Mouse (Mus musculus): ENCODE measurements at regions not wholly inside any gene's neighbourhood (a gene's known extent, or its start where the extent isn't known, plus 50 kb on each side); places are given as distances from the start of the nearest gene placed in this dataset.

GRCm38 (mm10) chr3:63638572-63638971, 154.9 kb upstream of the Gm34302 start:
- no peak for DNase-seq (ENCODE audit: low spot score in 2 of 2)

DNA sequence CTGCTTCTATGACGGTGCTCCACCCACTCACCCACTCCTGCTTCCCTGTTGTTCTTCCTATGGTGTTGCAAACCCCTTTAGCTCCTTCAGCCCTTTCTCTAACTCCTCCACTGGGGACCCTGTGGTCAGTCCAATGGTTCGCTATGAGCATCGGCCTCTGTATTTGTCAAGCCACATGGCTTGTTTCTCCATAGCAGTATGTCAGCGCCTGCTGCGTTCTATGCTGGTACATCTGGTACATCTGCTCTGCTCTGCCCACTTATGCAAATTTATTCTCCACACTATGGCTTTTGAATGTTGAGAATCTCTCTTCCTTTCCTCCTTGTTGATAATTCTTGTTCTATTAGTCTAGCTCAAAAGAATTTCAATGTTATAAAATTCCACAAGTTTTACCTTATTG, 154.2 kb upstream of the Gm34302 start:
- DNase-seq (ENCODE audit: low spot score in 2 of 2): no peak

- no peak for DNase-seq (ENCODE audit: low spot score in 2 of 2)
Observed at GRCm38 (mm10) chr3:63627724-63628123, 144.0 kb upstream of the Gm34302 start.

- DNase-seq (ENCODE audit: low spot score in 2 of 2): no peak
Observed at GRCm38 (mm10) chr3:63616127-63616526, 132.4 kb upstream of the Gm34302 start.

DNA sequence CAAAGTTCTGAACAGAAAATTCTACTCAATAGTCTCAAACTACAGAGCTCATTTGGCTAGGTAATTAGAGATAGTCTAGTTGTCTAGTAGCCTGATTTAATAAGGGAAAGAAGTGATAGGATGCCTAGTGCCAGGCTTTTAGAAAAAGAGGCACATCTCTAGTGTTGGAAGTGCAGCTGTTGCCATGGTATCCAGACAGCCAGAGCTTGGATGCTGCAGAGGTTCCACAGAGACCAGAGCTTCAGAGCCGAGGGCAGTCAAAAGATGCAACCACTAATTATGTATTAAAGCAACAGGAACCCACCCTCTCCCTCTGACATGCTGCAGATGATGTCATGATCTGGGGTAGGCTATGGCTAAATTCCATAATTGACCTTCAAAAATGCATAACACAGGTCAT, 130.0 kb upstream of the Gm34302 start:
- no peak for DNase-seq (ENCODE audit: low spot score in 2 of 2)

- no peak for DNase-seq (ENCODE audit: low spot score in 2 of 2)
Observed at GRCm38 (mm10) chr3:63612767-63613363, 129.2 kb upstream of the Gm34302 start.

DNA sequence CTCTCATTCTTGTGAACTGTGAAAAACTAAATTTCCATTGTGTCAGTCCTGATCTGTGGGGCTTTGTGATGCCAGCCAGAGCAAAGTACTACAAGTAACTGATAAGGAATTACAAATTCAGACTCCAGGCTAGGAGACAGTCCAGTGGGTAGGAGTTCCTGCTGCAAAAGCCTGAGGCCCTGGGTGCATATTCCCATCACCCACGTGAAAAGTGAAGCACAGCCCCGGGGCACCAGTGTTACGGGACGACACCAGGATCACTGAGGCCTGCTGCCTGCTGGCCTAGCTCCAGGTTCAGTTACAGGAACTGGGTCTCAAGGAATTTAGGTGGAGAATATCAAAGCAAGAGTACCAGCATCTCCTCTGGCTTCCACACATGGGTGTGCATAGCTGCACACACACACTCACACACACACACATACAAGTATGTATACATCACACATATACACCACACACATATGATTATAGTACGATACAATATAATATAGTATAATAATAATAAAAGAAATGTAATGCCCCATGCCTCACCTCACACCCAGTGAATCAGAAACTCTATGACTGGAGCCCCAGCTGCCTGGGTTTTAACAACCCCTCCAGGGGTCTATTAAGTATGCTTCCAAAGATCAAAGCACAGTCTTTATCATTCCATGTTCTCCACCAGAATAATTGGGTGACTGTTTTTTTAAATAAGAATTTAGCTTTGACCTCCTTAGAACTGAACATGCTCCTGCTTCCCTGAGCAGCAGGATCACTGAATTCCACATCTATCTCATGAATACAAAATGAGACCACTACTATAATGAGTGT, 126.6 kb upstream of the Gm34302 start:
- DNase-seq (ENCODE audit: low spot score in 2 of 2): no peak

GRCm38 (mm10) chr3:63609454-63610112, 125.9 kb upstream of the Gm34302 start:
- DNase-seq (ENCODE audit: low spot score in 2 of 2): no peak

DNA sequence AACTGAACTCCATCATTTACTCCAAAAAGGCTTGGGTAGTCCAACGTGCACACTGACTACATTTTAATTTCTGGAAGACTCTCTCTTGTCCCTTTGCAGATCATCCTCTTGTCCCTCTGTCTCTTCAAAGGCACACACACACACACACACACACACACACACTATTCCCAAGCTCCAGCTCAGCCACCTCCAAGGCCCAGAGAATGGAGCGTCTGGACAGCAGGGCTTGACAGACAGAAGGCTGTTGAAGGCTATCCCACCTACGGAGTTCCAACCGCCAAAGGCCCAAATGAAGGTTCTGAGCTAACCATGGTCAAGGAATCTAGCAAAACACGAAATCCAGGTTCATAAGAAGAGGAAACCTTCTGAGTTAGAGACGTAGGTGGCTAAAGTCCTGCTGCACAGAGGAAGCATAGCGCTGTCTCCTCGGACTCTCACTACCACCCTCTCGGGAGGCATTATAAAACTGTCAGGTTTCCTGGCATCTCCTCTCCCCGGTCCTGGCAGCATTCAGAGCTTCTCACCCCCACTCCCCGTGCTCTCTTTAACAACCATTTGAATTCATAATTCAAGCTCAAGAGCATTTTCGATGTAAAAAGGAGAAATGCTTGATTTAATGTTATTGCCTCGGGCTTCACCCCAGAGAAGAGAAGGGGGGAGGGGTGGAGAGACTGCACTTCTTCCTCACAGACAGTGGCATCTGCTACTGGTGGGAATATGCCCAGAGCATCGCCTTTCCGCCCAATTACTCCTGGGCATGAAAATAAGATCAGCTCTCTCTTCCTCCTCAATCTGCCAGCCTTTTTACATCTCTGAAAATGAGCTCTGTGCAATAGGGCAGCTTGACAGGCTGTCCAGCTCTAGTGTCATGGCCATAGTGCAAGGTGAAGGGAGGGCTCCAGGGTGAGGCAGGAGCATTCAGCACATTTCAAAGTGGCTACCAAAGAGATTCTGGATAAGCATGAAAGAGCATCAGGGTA, 99.3 kb upstream of the Gm34302 start:
- DNase-seq (ENCODE audit: low spot score in 2 of 2): no peak

GRCm38 (mm10) chr3:63582180-63582579, 98.5 kb upstream of the Gm34302 start:
- DNase-seq (ENCODE audit: low spot score in 2 of 2): no peak

GRCm38 (mm10) chr3:63570607-63571353, 87.1 kb upstream of the Gm34302 start:
- peak; percentile 53 to 84 for DNase-seq (ENCODE audit: low spot score in 2 of 2)

GRCm38 (mm10) chr3:63570082-63570481, 86.4 kb upstream of the Gm34302 start:
- DNase-seq (ENCODE audit: low spot score in 2 of 2): no peak

DNA sequence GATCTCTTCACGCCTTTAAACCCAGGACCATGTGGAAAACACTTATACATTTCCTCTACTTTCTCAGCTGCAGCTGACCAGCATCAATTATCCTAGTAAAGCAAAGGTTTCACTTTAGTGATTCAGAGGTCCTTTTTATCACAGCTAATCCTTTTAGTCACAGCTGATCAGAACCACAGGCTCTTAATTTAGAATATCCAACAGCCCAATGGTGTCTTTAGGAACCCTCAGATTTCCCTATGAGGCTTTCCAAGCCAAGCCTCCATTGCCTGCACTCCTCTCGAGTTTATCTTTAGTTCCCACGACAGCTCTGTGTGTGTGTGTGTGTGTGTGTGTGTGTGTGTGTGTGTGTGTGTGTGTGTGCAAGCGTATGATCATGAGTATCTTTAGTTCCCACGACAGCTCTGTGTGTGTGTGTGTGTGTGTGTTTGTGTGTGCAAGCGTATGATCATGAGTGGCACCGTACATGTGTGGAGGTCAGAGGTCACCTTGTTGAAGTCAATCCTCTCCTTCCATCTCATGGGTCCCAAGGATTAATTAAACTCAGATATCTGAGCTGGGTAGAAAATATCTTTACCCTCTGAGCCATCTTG, 85.4 kb upstream of the Gm34302 start:
- DNase-seq (ENCODE audit: low spot score in 2 of 2): no peak

- no peak for DNase-seq (ENCODE audit: low spot score in 2 of 2)
Observed at GRCm38 (mm10) chr3:63567726-63568125, 84.0 kb upstream of the Gm34302 start.

GRCm38 (mm10) chr3:63563057-63563456, 79.4 kb upstream of the Gm34302 start:
- no peak for DNase-seq (ENCODE audit: low spot score in 2 of 2)

- no peak for DNase-seq (ENCODE audit: low spot score in 2 of 2)
Observed at GRCm38 (mm10) chr3:63562532-63562931, 78.9 kb upstream of the Gm34302 start.

GRCm38 (mm10) chr3:63560745-63561151, 77.1 kb upstream of the Gm34302 start:
- DNase-seq (ENCODE audit: low spot score in 2 of 2): no peak

GRCm38 (mm10) chr3:63556741-63557140, 73.1 kb upstream of the Gm34302 start:
- DNase-seq (ENCODE audit: low spot score in 2 of 2): no peak

GRCm38 (mm10) chr3:63554872-63555271, 71.2 kb upstream of the Gm34302 start:
- no peak for DNase-seq (ENCODE audit: low spot score in 2 of 2)

DNA sequence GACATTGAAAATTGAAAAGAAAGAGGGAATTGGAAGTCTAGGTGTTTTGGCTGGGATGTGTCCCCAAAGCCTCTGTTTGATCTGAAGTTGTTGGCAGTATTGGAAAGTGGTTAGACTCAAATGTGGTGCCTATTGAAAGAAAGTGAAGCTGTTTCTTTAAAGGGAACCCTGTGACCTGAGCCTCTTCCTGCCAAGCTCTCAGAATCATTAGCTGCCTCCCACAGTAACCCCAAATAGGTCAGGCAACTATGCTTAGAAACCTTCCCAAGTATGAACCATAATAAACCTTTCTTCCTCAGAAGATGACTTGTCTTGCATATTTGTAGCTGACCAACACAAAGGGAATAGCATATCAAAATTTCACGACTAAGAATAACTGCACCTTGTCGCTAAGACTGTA, 69.7 kb upstream of the Gm34302 start:
- no peak for DNase-seq (ENCODE audit: low spot score in 2 of 2)

DNA sequence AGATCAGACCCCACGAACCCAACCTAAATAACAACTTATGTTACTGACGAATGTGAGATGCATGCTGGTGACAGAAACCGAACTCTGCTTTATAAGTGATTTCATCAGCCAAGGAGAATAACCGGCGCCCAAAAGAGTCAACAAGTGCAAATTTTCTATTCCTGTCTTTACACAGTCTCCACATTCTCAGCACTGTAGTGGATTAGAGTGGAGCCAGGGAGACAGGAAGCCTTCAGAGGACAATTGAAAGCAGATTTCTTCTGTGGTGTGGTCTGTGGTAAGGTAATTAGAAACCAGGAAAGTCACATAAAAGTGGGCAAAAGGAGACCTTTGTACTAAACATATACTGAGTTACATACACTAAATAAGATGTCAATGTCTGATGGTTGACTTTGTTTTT, 68.0 kb upstream of the Gm34302 start:
- DNase-seq (ENCODE audit: low spot score in 2 of 2): no peak

All from frontal cortex, postnatal 14 days (tissue).